In the genomic region with DNA sequence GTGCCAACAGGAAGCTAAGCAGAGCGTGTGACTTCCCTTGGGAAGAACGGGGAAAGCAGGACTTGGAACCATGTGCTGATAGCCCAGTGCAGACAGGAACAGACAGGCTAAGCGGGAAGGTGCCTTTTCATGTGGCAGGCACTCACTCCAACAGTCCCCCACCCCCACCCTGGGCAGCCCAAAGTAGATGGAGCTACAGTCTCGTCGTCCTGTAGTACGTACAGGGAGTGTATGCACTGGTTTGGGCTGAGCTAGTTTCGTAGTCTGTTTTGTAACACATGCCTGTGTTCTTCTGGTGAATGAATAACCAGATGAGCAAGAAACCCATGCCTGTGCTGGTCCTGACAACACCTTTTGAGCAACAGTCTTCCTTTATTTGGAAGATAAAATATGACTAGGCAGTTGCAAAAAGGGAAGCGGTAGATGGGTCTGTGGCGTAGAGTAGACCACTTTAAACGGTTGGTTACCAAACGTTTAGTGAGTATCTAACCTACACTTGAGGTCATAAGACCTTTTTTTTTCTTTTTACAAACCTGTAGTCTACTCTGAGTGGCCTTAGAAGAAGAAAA, we compare ENCODE assay signal across 12 mouse cellular contexts. TPM values are rescaled to one million over a fixed set of nuclear protein-coding genes. Genes with fewer than 3 reads are reported as not detected.
A peak's percentile ranks its signal among the peaks of the same experiment; 100 is the strongest.
DNase-seq lines count a peak whose midpoint lies in the region; ATAC-seq and TF ChIP-seq lines count a peak whose summit lies in the region.
"Had no signal": no experiment of that assay in that cellular context is flagged by ENCODE, and none has a peak within 500 bp of the region (broad histone marks: within the 10 kb centered on the region; RNA-seq: fewer than 3 reads in every experiment).

No protein-coding gene starts in this region.

- peaks cover 10% of the 10 kb centered on the region for H3K4me1 ChIP-seq in heart, embryonic 12.5 days (replicated peaks)
- H3K4me1 ChIP-seq in kidney, postnatal 0 days (replicated peaks; ENCODE audit: insufficient read depth, low read length), result 0 out of 2 replicates have a peak, but pooled peaks cover 3% of the 10 kb centered on the region
- H3K4me1 ChIP-seq in midbrain, embryonic 15.5 days, result no peaks in the 10 kb centered on the region

- H3K9me3 ChIP-seq in heart, embryonic 12.5 days (replicated peaks), result no peaks in the 10 kb centered on the region
- H3K9me3 ChIP-seq in kidney, postnatal 0 days (replicated peaks; ENCODE audit: low read length), result no peaks in the 10 kb centered on the region
- H3K9me3 ChIP-seq in midbrain, embryonic 15.5 days, result no peaks in the 10 kb centered on the region

- no peak overlapping the region for H3K4me3 ChIP-seq in heart, embryonic 12.5 days
- H3K4me3 ChIP-seq in kidney, postnatal 0 days (replicated peaks; ENCODE audit: low read depth, low read length), result no peak overlapping the region
- H3K4me3 ChIP-seq in midbrain, embryonic 15.5 days, result no peak overlapping the region

- H3K36me3 ChIP-seq in heart, embryonic 12.5 days, result no peaks in the 10 kb centered on the region
- H3K36me3 ChIP-seq in kidney, postnatal 0 days (ENCODE audit: insufficient read depth, low read length), result no peaks in the 10 kb centered on the region
- H3K36me3 ChIP-seq in midbrain, embryonic 15.5 days (replicated peaks), result no peaks in the 10 kb centered on the region

- WGBS in heart, embryonic 12.5 days, result 48% methylated on average over 11 of the region's 11 CpGs
- WGBS in kidney, postnatal 0 days, result 55% methylated on average over 11 of the region's 11 CpGs
- WGBS in midbrain, embryonic 15.5 days, result 76% methylated on average over 11 of the region's 11 CpGs

- no peak overlapping the region for H3K9ac ChIP-seq in heart, embryonic 12.5 days
- H3K9ac ChIP-seq in kidney, postnatal 0 days (ENCODE audit: low read depth, low read length), result no peak overlapping the region
- no peak overlapping the region for H3K9ac ChIP-seq in midbrain, embryonic 15.5 days

- TF ChIP-seq CTCF in kidney, postnatal 0 days (IDR thresholded peaks at IDR 0.05; ENCODE audit: low read depth), result no peak

- intact Hi-C loops in left cerebral cortex, postnatal 14 days (cut with DNase I), result loop anchor here (5.0 kb wide), 1 partner anchor 112 kb away; no protein-coding TSS in a partner anchor
- intact Hi-C loops in left cerebral cortex, postnatal 4 days (cut with DNase I), result no loop called here

- no peak overlapping the region for H3K27ac ChIP-seq in heart, embryonic 12.5 days (ENCODE audit: poor library complexity, severe bottlenecking)
- H3K27ac ChIP-seq in kidney, postnatal 0 days, result peak overlapping the region; percentile 44
- H3K27ac ChIP-seq in midbrain, embryonic 15.5 days, result no peak overlapping the region

- peak; percentile 55; the same call in 1 of the 2 replicates for ATAC-seq in heart, embryonic 12.5 days (ENCODE audit: insufficient number of reproducible peaks, low FRiP score)
- peak; percentile 92 for ATAC-seq in kidney, postnatal 0 days (replicated peaks; ENCODE audit: low FRiP score, low read depth)
- peak; percentile 50; the same call in 1 of the 2 replicates for ATAC-seq in midbrain, embryonic 15.5 days (replicated peaks)

- H3K27me3 ChIP-seq in heart, embryonic 12.5 days (replicated peaks), result no peaks in the 10 kb centered on the region
- no peaks in the 10 kb centered on the region for H3K27me3 ChIP-seq in kidney, postnatal 0 days (ENCODE audit: insufficient read depth, low read length)
- no peaks in the 10 kb centered on the region for H3K27me3 ChIP-seq in midbrain, embryonic 15.5 days (replicated peaks)

- DNase-seq in heart, adult 9 months (ENCODE audit: low spot score in 2 of 2), result no peak
- peak; percentile 23 for DNase-seq in ZHBTc4 (ENCODE audit: low read depth, low spot score)
- DNase-seq in kidney, postnatal 0 days (ENCODE audit: low spot score), result peak; percentile 32
- no peak for DNase-seq in left cerebral cortex, postnatal 14 days (ENCODE audit: low spot score in 2 of 2)
- DNase-seq in layer of hippocampus, adult 18-20 months (ENCODE audit: low spot score in 2 of 2), result no peak
- no peak for DNase-seq in left cerebral cortex, postnatal 4 days
- DNase-seq: adrenal gland, postnatal 25 days; embryo, embryonic 11 days; layer of hippocampus, adult 9-11 months; right cerebral cortex, postnatal 4 days had no signal

- no peak overlapping the region for H3K4me2 ChIP-seq in heart, embryonic 12.5 days
- no peak overlapping the region; the same call in 1 of the 2 replicates for H3K4me2 ChIP-seq in kidney, postnatal 0 days (ENCODE audit: low read length)
- peak overlapping the region; percentile 16; the same call in 1 of the 2 replicates for H3K4me2 ChIP-seq in midbrain, embryonic 15.5 days

RNA-seq across cellular contexts. Expression of a gene that starts 57.8 kb away (rescaled TPM):
- 72.0 and 73.7 TPM in 2 replicates for polyA plus RNA-seq in heart, embryonic 12.5 days (2016; fragmentation: Nextera tagmentation; extraction: Ambion mirVana)
- polyA plus RNA-seq in kidney, postnatal 0 days (2015; fragmentation: Nextera tagmentation; extraction: Ambion mirVana), result 144 and 152 TPM in 2 replicates
- polyA plus RNA-seq in midbrain, embryonic 15.5 days (2015; fragmentation: Nextera tagmentation; extraction: Ambion mirVana), result 27.9 and 29.2 TPM in 2 replicates
- total RNA-seq in left cerebral cortex, postnatal 14 days (2021), result 10 to 100 TPM; 76.0 to 84.7 TPM
- total RNA-seq in layer of hippocampus, adult 18-20 months (2021), result 10 to 100 TPM; 67.2 to 69.9 TPM
- total RNA-seq in left cerebral cortex, postnatal 4 days (2021), result 10 to 100 TPM; 49.1 to 54.0 TPM

Comparison
In these comparisons a context has a peak if more than half of its experiments do, and no peak if none do; other contexts are left out.
1. DNase-seq: peak in ZHBTc4 (single experiment) and kidney, postnatal 0 days (single experiment); none in heart, adult 9 months (0 of 2), left cerebral cortex, postnatal 14 days (0 of 2), layer of hippocampus, adult 18-20 months (0 of 2) and left cerebral cortex, postnatal 4 days (single experiment).
2. Peak in every context shown above with its lines, with median percentiles within 50 percentile points of each other: ATAC-seq.